Mouse (Mus musculus) 3134 (cell line): Measurements from ENCODE around the gene H2al1k.
"Not testable (repeated sequence)": the region's sequence is repeated elsewhere in the genome, so short reads cannot be mapped to it uniquely, and the experiment has no call there.

Experiments
- DNase-seq: peaks from one replicate; pipeline ENCODE4 v3.0.0-alpha.2; 2011; ENCODE audit warnings: low spot score; ENCODE audit not compliant: insufficient read length; ENCODE audit errors: extremely low read depth

The H2al1k gene

GRCm38 (mm10) chrX:9350327-9350726, at the start of gene H2al1k:
H2al1k (plus strand) TSS chrX:9350627.
- not testable (repeated sequence) for DNase-seq

DNA sequence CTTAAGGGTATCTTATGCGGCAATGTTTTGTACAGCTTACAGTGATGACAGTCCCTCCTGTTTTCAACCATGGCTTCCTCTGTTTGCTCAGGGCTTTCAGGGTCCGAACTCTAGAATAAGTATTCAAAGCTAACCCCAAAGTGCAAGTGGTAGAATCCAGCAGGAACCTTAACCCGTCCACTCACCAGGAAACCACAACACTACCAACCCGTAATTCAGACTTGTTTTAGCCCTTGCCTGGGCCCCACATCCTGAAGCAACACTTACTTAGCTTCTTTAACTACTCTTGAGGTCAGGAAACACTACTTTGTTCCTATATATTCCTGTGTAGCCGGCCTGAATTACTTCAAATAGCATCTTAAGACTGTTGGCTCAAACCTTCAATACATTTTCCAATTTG, 47.6 kb upstream of the H2al1k start:
- no peak for DNase-seq

- DNase-seq: no peak
Measured at GRCm38 (mm10) chrX:9303455-9303854, 47.0 kb upstream of the H2al1k start.

GRCm38 (mm10) chrX:9316457-9316856, 34.0 kb upstream of the H2al1k start:
- DNase-seq: not testable (repeated sequence)

DNA sequence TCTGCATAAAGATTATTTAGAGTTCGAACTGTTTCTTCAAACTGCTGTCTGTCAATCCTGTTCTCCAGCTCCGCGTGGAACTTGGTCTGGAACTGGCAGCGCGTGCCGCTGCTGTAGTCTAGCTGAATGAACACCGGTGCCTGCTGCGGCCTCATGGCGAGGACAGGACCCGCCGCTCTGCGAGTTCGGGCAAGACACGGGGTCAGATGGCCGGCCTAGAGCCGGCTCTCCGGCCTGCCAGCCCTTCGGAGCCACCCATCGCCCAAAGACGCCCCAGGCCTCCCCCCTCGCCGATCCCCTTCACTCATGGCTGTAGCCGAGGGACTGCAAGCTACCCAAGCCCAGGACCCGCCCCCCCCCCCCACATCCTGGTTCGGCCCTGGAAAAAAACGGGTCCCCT, 22.5 kb upstream of the H2al1k start:
- not testable (repeated sequence) for DNase-seq

GRCm38 (mm10) chrX:9332366-9332962, 18.0 kb upstream of the H2al1k start:
- peak; percentile 62 for DNase-seq

GRCm38 (mm10) chrX:9333035-9333434, 17.4 kb upstream of the H2al1k start:
- not testable (repeated sequence) for DNase-seq

GRCm38 (mm10) chrX:9334996-9335395, 15.4 kb upstream of the H2al1k start:
- DNase-seq: not testable (repeated sequence)

DNA sequence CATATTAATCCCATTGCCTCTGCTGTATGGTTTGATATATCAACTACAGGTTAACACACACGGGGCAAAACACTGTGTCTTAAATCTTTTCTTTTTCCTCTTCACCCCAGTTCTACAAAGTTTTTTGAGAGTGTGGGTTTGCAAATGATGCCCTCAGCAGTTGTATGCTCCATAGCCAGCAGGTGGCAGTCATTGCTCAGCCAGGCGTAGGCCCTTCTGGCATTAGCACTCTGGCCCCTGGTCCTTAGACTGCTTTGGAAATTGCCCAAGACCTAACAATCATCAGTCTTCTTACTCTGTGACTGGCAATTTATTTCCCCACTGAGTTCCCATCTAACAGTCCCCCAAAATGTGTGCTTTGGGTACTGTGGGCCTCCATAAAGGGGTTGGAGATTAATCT, 23.6 kb downstream of the H2al1k start:
- not testable (repeated sequence) for DNase-seq

- DNase-seq: not testable (repeated sequence)
Measured at GRCm38 (mm10) chrX:9375927-9376326, 25.5 kb downstream of the H2al1k start.
